Mouse (Mus musculus): ENCODE results near the gene Alox12. TPM values are rescaled to one million over a fixed set of nuclear protein-coding genes. Genes with fewer than 3 reads are reported as not detected.

Alox12 gene
- total RNA-seq, 1 experiment from 2014 or later, result 1.8 TPM

DNA sequence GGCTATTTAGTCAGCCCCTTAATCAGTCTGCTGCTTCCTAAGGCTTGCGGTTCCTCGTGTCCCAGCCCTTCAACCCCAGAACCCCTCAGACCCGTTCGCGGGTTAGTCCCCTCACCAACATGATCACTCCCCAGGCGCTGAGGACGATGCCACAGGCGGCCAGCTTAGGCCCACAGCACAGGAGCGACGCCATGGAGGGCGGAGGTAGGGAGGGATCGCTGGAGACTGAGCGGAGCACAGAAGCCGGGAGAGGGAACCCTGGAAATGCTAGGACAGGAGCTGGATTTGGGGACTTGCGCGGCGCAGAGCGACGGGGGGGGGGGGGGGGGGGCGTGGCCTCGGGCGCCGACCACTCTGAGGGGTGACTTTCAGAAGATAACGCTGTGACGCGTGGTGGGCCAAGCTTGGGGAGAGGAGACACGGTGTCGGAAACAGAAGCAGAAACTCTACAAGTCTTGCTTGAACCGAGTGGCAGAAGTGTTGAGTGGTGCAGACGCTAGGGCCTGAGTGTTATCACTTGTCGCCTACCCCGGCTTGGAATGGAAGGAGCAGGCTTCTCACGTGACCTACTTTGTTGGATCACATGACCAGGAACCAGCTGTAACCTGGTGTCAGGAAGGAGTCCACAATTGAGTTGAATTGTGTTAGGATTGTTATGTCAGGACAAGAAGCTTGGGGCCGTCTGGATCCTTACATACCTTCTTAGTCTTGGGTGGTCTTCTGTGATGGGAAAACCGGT, 15.4 kb downstream of the Alox12 start, which contains the start of the genes Gm21988 and Rnasek:
Gene Gm21988, minus strand, starts transcription at position 290 of the 739 bp plus-strand sequence.
Gene Rnasek, minus strand, starts transcription at position 302 of the 739 bp plus-strand sequence.
- peak; percentile 72 for DNase-seq

DNA sequence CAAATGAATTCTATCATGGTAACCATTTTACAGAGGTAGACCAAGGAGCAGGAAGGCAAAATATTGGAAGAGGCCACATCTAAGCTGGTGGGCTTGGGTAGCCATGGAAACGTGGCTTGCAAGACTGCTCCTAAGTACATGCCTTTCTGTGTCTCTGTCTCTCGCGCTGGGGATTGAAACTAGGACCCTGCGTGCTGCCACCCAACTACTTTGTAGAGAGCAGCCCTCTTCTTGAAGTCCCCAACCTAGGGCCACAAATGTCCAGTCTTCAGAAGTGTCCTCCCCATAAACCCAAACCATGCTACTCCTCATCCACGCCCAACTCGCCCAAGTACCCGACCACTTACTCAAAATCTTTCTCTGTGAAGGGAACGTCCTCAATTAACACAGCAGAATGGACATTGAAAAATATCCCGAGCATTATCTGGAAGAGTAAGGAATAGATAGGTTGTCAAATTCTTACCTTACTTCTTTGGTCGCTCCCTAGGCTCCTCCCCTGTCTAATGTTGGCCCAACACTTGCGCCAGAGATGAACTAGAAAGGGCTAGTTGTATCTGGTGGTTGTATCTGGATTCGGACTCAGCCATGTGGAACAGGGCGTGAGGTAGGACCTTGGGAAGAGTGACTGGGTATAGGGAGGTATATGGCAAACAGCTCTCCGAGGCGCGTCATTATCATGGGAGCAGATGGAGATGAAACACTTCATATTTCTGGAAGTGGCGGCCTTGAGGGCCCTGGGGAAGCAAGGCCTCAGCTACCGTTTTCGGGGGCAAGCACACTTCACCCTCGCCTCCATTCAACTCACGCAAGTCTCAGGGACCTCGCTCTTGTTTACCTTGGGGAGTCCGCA, 16.3 kb downstream of the Alox12 start:
- no peak for DNase-seq

DNA sequence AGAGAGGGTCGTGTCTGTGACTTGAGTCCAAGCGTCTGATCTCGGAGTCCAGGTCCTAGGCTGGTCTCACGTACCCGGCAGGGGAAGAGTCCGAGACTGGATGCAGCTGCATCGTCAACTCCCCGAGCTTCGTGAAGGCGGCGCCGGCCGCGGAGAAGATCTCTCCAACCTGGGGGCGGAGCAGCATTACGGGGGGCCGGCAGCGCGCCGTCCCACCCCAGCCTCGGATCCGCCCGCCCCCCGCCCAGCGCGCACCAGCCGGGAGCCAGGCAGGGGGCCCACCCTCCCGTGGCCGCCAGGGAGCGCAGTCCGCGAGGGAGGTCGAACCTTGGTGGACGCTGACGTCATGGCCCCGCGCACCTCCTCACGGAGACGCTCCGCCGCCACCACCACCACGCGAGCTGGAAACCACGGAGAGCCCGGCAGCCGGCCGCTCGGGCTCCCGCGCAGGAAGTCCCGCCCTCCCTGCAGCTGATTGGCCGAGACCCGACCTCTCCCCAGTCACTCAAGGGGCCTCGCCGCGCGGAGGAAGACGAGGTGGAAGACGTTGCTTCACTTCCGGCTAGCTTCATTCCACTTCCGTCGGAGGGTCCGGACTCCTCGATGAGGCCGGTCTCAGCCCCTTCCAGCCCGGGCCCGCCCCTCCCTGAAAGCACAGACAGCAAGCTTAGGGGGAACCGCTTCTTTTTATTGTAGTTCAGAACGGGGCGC, 17.5 kb downstream of the Alox12 start, which contains the start of gene 0610010K14Rik:
Gene 0610010K14Rik, minus strand, starts transcription at position 458 of the 711 bp plus-strand sequence.
- DNase-seq, result peak; percentile 99

DNA sequence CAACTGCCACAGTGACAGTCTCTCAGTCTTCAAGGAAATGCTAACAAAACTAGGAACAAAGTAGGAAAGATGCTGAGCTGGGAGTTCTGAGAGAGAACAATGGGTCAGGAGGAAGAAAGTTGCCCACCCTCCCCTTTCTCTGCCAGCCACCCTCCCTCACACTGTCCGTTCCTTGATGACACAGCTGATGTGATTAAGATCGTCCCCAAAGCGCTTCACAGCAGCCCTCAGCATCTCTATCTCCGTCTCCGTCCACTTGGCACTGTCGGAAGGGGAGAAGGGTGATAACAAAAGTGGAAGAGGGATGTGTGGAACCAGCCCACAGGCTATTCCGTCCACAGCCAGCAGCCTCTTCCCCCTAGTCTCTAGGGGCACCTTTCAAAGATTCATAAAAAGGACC, 18.4 kb downstream of the Alox12 start:
- no peak for DNase-seq

DNA sequence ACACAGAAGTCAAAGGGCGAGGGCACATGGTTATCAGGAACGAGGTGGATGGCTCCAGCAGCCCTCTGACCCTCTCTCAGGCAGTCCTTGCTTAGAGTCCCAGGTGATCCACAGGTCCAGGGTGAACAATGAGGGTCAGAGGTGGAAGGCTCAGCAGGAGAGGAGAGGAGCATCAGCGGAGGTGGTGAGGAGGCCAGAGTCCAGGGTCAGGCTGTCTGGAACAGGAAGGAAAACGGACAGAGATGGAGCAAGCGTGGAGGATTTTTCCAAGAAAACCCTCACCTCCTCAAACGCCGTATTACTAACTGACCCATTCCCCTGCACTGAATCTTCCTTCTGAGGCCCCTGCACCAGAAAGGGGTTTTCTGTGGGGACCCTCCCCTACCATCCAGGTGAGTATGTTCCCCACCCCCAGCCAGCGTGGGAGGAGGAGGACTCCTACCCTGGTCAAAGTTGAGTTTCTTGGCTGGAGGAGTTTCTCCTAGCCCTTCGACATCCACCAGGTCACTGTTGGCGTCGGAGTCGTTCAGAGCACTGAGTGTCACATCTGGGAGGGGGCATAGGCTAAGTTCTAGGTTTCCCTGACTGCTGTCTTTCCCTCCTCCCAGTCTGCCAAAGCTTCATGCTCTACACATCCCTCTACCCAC, 19.8 kb downstream of the Alox12 start:
- no peak for DNase-seq

GRCm38 (mm10) chr11:70234497-70234896, 20.7 kb downstream of the Alox12 start:
- no peak for DNase-seq

DNA sequence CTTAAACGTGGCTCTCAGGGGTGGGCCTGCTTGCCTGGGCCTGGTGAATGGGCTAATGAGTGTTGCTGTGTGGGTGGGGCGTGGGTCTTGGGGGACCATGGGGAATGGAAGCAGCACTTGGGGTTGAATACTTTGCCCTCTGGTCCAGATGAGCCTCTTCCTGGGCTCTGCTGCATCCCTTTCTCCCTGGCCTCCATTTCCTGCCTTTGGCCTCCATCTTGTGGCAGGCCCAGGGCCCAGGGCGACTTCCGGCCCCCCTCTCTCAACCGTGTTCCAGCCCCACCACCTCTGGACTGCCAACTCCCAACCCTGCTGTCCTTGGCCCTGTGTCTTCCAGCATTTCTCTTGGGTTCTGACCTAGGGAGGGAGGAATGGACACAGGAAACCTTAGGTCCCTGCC, 21.1 kb downstream of the Alox12 start:
- DNase-seq, result no peak

GRCm38 (mm10) chr11:70233016-70233415, 22.1 kb downstream of the Alox12 start:
- no peak for DNase-seq

DNA sequence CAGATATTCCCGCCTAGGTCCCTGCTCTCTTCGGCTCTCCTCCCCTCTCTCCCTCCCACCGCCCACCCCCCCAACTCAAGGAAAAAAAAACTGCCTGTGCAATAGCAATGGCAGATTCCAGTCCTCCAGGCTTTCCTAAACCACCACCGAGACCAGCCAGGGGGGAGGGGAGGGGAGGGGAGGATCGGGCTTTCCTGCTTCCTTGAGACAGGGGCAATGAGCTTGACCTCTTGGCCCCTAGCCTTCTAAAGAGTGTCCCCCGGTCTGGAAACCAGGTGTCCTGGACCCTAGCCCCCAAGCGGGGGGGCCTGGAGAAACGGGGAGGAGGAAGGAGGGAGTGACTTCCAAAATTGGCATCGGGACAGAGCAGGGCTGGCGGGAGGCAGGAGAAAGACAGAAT, 22.6 kb downstream of the Alox12 start:
- DNase-seq, result peak; percentile 50

DNA sequence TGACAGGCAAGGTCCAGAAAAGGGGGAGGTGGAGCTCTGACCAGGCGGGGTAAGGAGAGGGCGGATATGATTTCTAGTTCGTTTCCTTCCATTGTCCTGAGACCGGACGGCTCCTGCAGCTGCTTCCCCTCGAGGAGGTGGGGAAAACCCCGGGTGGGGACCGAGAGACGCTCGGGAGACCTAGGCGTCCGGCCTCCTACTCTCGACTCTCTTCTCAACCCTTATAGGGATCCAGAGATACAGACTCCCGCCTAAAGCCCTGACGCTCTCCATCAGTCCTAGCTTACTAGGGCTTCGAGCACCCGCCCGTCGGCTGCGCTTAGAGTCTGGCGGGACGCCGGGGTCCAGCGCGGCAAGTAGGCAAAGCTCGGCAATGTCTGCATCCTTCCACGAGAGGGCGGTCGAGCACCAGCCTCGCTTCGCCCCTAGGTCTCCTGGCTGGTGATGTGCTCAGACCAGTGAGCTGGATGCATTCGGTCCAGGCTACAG, 24.9 kb downstream of the Alox12 start:
- peak; percentile 83 for DNase-seq

DNA sequence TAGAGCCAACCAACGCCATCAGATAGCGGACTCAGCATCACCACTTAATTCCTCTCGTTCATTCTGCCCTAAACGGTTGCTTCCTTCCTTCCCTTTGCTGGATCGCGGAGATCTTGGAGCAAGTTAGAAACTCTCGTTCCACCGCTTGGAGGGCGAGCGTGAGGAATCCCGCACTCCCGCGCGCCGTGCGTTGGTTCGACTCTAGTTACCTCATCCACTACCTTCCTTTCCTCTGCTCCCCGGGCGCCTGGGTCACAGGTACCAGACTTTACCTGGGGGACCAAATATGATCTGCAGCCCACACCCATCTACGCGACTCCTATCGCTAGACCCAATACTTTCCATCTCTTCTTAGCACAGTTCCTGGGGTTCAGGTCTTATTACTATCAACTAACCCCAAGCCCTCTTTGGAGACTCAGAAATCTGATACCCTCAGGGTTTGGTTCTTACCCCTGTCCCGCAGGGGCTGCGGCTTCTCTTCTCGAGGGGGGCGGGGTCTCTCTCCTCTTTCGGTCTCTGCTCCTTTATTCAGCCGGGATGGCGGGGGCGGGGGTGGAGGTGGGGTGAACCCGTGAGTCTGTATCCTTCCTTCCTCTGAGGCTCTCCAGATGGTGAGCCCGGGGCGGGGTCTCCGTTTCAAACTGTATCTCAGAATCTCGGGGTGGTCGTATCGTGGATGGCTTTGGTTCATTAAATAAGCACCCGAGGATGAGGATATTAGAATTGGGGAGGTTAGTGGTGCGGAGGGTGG, 25.7 kb downstream of the Alox12 start, which contains the start of gene Bcl6b:
Gene Bcl6b, minus strand, starts transcription at position 539 of the 751 bp plus-strand sequence.
- DNase-seq, result peak; percentile 38

DNA sequence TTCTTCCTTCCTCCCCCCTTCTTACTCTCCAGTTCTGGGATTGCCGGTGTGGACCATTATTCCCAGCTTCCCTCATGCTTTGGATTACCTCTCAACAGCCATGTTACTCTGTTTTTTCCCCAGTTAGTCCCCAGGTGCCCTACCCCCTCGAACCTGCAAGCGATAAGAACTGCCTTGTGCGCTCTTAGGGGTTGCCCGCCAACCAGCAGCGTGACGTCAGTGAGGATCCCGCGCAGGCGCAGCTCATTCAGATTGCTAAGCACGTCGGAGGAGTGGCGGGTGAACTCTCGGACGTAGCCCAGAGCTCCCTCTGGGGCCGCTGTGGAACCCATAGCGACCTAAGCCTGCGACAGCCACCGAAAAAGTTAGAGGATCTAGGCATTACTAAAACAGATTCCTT, 26.3 kb downstream of the Alox12 start:
- DNase-seq, result peak; percentile 89

GRCm38 (mm10) chr11:70227661-70228245, 27.4 kb downstream of the Alox12 start:
- DNase-seq, result no peak

DNA sequence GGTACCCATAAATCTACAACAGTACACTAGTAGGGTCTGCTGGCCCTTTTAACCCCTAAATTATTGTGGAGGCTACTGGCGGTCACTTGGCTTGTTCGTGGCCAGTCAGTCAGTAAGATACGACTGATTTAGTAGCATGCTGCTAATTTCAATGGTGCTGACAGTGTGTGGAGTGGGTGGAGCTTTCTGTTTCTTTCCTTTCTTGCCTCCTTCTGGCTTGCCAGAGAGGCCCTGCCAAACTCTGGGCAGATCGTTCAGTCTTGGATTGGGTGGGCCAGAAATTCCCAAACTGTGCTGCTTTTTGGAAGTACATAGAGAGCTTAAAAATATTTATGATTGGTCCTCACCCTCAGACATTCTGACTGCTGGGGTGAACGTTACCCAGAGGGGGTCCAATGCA, 28.0 kb downstream of the Alox12 start:
- DNase-seq, result no peak

- DNase-seq, result no peak
Measured at GRCm38 (mm10) chr11:70226602-70226890, 28.6 kb downstream of the Alox12 start.

DNA sequence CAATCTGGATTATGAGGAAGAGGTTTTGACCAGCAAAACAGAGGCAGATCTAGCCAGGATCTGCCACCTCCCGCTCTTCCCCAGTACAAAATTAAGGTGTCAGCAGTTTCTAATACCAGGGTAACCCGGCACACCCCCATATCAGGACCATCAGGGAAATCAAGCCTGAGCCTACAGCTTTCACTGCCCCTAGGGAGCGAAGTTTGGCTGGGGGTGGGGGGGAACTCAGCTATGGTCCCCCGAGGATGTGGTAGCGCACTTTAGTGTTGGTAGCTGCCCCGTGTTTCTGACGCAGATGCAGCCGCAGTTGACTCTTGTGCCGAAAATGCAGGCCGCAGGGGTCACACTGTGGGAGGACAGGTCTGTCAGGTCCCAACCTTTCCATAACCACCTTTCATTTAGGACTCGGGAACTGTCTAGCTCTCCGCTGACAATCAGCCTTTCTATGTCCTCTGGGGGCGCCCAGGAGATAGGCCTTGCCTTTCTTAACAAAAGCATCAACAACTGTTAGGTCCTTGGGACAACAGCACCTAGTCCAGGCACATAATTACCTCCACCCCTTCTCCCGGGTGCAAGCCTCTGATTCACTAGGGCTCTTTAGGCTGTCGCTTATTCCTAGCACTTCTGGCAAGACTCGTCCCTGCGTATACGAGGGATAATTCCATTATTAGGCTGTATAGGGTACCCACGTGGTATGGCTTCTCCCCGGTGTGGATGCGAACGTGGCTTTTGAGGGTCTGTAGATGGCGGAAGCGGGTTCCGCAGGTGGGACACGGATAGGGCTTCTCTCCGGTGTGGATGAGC, 29.2 kb downstream of the Alox12 start:
- DNase-seq, result no peak

DNA sequence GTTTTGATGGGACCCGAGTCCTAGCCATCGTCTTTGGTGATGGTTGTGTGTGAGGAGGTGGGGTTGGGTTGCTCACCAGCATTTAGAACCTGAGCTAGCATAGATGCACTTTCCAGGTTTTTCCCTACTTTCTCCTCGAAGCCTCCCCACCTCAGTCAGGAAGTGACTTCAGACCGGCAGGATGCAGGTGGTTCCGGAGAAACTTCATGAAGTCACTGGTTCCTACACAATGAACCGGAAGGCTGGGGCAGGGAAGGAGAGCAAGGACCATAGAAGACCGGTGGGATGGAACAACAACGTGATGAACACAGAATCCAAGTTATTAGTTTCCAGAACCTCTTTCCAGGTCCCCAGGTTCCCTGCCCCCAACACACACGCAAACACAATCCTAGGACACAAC, 31.4 kb downstream of the Alox12 start:
- no peak for DNase-seq

- DNase-seq, result no peak
Measured at GRCm38 (mm10) chr11:70221603-70222500, 33.3 kb downstream of the Alox12 start.
